Mouse (Mus musculus): ENCODE data around the gene Cyth3.
A peak's percentile ranks its signal among the peaks of the same experiment; 100 is the strongest.

Gene Cyth3

DNA sequence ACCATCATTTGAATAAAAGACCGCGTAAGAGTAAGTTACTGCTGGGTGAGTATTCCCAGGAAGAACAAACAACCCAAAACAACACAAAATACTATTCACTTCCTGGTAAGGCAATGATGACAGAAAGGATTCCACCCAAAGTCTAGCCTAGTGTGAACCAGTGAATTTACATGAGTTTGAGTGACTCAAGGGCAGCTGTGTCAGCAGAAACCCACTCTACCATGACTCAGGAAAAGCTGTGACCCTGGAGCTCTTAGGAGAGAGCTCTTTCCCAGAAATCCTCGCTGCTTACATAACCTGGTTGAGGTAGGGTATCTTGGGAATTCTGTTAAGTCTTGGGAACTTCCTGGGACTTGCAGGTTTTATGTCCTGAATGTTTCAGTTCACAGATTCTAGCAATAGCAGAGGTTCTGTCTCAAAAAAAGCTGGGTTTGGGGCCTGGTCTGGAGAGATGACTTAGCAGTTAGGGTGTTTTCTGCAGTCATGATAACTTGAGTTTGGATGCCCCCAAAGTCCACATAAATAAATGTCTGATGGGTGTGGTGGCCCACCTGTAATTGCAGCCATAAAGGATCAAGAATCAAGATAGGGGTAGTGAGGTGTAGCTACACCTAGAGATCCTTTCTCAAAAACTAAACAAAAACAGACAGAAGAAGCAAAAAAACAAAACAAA, 5.5 kb upstream of the Cyth3 start:
- DNase-seq = no peak

DNA sequence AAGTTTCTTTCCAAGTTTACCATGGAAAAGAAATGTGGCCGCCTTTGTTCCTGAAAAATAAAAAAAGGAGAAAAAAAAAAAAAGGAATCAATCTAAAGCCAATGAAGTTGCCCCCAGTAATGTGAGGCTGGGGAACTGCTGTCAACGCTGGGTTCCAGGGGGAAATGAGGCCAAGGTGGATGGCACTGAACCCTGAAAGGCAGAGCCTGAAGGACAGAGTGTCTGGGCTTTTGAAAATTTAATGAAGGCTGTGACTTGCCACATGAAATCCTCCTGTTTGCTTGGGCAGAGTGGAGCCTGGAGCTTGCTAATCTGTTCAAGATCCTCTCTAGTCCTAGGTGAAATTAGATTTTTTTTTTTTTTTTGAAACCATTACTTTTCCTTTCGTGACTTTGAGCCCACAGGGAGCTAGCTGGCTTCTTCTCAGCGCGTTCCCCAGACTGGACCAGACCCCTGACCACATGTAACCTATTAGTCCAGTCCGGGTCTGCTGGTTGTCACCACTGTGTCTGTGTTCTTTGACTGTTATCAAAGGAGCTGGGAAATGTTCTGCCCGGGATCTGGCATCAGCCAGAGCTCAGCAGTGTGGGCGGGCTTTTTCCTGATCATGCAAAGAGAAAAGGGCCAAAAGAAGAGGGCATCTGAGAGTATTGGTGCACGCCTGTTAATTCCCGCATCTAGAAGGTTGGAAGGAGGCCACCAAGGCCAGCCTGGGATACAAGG, 4.6 kb upstream of the Cyth3 start:
- peak; percentile 43 for DNase-seq

DNA sequence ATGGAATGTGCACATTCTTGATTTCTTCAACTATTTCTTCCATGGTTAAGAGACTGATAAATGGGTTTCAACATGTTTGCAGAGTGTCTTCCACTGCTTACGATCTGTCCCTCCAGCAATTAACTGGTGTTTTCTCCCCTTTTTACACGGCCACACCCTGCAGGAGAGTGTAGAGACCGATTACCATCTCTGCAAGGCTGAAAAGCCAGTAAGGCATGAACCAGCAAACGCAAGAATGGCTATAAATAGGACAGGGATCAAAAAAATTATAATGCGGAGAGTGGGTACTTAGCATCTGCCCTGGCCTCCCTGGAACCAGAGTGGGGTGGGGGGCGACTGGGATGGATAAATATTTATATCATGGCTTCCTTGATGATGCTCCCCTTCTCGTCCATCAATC, 3.7 kb upstream of the Cyth3 start:
- no peak for DNase-seq

DNA sequence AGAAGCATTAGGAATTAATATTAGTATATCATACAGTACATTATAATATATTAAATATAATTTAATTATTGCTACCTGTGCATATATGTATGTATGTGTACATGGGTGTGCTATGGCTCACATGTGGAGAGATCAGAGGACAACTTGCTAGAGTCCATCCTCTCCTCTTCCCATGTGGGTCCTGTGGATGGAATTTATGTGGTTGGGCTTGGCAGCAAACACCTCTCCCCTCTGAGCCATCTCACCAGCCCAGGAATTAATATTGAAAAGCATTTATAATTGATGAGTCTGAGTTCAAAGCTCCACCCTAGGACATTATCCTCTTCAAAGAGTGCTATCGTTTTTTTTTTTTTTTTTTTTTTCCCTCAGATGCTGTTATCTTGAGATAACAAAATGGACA, 2.1 kb upstream of the Cyth3 start:
- DNase-seq = no peak

DNA sequence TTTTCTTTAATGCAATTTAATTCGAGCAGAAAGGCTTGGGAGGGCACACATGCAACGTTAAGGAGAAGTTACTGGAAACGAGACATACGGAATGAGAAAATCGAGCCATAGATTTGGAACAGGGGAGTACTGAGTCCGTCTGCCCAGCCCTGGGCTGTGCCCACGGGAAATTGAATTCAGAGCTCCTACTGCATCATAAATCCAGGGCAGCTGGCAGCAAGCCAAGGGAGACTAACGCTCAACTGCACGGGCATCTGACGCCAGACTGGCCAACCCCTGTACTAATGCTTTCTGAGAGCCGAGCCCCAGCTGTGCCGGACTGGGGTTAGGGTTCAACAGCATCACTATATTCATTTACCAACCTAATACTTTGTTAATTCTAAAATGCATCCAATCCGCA, 1.3 kb upstream of the Cyth3 start:
- DNase-seq = peak; percentile 85

DNA sequence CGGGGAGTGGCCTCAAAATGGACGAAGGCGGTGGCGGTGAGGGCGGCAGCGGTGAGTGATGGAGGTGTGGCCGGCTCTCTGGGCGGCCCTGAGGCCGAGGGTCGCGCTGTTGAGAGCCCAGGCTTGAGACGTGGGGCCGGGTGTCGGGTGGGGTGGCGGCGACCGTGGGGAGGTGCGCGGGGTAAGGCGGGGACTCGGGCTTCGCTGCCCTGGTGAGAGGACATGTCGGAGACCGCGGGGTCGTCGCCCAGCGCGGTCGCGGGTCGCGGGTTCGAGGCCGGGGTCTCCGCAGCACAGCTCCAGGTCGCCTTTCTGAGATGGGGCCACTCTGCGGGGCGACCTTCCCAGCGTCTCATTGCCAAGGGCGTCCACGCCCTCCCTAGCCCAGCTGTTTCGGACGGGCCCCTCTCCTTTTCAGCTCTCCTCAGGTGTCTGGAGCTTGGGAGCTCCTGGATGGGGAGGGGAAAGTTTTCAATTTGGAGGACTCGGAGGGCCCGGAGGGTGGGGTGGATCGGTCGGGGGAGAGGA, 440 bp downstream of the Cyth3 start:
- DNase-seq = no peak

DNA sequence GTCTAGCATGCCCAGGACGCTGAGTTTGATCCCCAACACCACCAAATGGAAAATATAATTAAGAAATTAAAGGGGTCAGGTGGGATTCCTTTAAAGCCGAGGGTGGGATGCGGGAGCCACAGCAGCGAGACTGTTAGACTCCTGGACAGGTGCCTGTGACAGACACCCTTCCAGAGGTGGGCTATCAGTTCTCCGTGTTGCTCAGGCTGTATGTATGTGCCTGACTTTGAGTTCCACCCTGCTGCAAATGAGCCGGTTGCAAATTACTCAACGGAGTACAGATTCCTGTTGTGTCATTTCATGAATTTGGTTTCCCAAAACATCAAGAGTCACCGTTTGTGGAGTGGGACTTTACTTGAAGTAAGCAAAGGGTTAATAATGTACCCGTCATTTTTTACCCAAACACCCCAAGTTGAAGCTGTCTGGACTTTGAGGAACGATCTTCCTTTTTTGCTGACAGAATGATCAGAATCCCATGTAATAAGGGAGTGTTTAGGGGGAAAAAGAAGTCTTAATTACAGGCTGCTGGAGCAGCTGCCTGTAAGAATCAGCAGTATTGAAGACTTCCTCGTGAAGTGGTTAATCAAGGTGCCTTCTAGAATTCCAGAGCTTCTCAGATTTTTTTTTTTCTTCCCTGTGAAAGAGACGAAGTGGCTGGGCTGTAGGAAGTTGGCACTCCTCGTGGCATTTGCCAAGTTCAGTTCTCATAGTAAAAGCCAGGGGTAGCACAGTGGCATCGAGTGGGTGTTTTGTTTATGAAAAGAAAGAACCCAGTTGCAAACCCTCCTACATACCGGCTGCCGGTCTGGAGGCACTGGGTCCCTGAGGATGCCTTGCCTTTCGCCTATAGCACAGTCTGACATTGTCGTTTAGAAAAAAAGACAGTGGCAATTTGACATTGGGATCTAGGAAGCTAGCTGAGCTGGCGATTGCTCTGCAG, 1.4 kb downstream of the Cyth3 start:
- no peak for DNase-seq

DNA sequence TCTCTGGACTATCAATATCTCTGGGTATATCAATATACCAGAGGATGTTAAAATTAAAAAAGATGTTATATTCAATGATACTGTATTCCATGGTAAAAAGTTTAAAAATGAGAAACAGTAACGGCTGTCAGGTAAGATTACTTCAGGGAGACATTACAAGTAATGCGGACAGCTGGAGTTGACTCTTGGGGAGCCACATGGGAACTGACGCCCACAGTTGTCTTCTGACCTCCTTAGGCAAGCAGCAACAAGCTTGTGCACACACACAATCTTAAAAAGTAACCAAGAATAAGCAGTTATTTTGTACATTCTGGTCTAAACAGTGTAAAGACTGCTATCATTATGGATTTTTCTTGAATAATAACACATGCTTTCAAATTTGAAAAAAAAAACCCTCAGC, 2.2 kb downstream of the Cyth3 start:
- no peak for DNase-seq

DNA sequence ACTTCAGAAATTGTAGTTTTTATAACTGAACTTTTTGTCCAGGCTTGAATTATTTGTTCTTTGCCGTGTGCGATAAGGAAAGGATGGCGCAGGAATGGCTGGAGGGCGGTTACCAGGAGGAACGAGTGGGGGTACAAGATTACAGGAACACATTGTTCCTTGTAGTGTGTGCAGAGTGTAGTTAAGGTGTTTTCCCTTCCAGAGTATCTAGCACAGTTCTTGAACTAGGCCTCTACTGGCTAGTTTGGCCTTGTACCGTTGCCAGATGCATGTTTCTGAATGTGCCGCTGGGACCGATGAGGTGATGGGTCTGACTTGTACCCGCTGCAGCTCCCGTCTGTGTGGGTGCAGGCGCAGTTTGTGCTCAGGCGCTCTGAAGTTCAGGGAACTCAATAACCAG, 3.2 kb downstream of the Cyth3 start:
- no peak for DNase-seq

DNA sequence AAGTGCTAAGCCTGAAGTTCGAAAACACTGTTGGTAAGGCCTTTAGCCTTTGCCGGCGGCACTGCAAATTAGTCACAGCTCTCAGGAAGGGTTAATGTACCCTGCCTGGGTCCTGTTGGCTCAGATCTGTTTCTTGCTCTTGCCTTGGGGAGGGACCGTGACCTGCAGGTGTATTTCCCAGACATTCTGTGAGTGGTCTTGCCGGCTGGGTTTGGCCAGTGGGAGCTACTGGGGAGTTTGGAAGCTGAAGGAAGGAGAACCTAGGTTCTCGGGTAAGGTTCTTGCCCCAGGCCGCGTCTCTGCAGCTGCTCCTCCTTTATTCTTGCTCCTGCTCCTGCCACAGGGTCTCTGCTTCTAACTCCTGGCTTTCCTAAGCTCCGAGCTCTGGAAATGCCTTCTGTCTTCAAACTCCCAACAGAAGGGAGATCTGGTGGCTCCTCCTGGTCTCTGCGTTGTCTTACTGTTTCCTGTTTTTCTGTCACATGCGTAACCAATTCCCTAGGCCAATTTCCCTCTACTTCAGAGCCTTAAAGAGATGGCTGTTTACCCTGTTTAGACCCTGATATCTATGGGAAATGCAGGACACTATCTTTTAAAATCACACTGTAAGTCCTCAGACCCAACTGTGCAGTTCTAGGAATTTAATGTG, 3.8 kb downstream of the Cyth3 start:
- DNase-seq = no peak

DNA sequence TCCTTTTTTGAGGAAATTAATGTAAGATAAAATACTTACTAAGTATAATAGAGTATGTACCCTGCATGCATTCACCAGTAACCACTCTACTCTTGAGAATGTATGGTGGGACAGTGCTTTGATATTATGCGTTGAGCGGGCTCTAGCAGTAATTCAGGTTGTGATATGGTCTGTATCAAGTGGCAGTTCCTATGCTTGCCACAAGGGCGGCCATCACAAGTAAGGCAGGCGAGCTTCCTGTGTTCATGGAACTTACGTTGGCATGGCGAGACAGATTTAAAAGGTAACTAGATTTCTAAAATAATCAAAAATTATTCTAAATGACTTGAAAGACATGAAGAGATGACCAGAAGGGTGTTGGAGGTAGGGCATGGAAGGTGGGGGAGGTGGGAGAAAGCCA, 5.3 kb downstream of the Cyth3 start:
- DNase-seq = no peak

DNA sequence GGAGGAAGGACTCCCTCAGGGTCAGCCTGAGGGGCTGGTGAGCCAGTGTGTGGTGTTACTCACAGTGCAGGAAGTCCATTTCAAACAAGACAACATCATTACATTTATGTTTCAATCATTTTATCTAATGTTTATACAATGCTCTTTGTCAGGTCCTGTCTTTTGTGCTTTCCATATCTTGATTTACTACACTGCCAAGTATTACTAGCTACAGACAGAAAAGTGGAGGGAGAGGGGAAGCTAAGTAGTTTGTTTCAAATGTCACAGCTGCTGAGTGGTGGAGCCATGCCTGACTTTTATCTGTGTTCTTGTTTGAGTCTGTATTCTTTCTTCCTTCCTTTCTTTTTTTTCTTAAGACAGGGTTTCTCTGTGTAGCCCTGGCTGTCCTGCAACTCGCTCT, 5.7 kb downstream of the Cyth3 start:
- DNase-seq = no peak

DNA sequence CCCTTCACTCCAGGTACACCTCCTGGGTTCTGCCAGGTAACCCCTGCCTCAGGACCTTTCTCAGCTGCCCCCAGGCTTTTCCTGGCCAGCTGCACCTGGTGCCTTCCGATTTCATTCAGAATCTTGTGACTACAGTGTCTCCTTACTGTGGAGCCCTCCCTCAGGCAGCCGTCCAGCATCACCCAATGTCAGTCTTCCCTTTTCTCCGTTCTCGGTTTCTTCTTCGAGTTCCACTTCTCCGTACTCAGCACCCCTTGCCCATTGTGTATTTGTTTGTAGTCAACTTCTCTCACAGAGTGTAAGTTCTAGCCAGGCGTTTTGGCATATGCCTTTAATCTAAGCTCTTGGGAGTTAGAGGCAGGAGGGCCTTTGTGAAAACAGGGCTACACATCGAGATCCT, 7.4 kb downstream of the Cyth3 start:
- no peak for DNase-seq

DNA sequence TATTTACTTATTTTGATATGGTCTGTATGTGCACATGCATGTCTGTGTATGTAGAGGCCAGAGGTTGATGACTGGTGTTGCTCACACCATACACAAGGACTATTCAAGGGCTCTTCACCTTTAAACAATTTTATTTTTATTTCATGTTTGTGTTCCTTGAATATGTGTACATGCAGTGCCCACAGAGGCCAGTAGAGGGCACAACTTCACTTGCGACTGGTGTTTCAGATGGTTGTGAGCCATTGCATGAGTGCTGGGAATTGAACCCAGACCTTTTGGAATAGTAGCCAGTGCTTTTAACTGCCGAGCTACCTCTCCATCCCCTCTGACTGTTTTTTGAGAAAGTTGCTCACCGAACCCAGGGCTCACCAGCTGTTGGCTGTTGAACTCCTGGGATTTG, 8.0 kb downstream of the Cyth3 start:
- no peak for DNase-seq

DNA sequence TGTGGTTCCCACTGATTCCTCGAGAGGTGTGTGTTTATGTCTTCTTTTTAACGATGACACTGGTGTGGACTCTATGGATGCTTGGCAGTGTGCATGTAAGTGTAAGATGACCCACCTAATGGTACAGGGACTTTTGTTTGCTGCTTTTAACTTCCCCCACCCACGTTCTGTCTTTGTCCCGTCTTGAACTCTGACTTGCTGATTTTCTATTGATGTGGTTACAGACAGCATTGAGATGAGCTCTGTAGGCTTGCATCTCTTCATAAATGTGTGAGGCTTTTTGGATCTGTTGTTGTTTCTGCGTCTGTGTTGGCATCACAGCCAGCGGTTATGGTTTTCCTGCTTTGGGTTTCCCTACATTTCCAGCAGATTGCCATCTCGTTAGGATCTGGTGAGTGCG, 8.5 kb downstream of the Cyth3 start:
- DNase-seq = no peak

DNA sequence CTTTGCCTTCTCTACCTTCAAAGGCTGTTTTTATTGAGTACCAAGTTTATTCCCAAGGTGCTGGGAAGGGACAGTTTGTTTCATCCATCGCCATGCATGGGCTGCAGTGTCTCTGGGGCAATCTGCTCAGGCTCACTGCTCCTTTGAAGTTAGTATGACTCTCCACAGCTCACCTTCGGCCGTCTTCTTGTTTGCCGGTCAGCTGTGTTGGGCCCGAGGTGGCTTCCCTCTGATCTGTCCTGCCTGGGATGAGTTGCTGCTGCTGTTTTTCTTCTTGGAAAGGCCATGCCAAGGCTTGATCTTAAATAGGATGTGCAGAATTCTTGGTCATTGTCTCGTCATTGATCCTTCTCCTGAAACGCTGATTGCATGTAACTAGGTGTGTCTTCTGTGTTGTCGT, 9.3 kb downstream of the Cyth3 start:
- no peak for DNase-seq

DNA sequence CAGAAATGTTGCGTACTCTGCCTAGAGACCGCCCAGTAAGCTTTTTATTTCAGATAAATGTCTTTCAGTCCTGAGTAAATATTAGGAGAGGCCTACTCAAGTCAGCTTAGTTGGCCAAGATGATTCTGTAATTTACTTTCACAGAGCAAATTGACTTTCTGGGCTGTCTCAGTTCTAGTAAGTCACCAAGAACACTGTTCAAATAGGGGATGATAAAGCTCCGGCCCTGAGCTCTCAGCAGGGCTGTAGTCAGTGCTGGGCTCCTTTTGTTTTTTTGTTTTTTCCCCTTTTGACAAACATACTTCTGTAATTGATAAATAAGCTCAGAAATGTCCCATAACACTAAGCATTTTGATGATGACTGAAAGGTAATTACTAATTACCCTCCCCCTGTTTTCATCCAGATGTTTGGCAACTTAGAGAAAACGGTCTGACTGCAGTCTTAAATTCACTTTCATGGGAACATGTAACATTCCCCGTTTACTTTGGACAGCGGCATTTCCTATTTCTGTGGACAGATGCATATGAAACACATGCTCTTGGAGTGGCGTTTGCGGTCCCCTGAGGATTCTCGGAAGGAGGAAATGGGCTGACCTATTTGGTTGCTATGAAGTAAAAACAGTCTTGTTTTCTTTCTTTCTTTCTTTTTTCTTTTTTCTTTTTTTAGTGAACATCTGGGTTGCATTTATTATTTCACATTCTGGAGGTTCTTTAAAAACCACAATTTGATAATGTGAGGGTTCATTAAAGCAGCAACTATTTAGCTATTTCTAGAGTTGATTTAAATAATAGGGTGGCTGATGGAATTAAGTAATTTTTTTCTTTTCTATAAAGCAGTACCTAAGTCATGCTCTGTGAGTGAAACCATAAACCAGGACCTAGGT, 10.7 kb downstream of the Cyth3 start:
- DNase-seq = peak; percentile 83

DNA sequence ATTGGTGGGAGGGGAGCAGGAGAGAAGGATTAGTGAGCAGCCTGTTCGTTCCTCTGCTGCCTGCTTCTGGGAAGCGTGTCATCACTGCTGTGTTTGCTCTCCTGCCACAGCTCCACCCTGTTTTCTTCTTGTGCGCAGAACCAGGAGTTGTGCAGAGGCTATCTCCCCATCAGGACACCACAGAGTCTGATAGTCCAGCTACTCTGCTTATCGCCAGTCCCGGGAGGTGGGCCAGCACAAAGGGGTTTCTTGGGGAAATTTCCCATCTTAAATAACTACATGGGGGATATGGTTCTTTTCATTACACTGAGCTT, 11.3 kb downstream of the Cyth3 start:
- DNase-seq = no peak

DNA sequence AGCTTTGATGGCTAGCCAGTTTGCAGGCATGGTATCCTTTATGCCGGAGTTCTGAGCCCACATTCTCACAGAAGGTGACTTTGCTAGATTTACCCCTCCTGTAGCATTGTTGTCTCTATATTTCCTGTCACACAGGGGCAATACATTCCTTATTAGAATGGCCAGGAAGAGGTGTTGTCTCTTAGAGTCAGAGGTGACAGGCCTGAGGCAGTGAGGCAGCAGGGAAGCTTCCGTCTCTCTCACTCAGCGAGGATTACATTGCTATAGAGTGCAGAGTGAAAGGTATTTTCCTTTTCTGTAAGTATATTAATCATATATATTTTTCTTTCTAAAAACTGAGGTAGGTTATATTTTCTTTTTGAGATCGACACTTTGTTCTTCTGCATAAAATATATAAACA, 11.6 kb downstream of the Cyth3 start:
- no peak for DNase-seq

DNA sequence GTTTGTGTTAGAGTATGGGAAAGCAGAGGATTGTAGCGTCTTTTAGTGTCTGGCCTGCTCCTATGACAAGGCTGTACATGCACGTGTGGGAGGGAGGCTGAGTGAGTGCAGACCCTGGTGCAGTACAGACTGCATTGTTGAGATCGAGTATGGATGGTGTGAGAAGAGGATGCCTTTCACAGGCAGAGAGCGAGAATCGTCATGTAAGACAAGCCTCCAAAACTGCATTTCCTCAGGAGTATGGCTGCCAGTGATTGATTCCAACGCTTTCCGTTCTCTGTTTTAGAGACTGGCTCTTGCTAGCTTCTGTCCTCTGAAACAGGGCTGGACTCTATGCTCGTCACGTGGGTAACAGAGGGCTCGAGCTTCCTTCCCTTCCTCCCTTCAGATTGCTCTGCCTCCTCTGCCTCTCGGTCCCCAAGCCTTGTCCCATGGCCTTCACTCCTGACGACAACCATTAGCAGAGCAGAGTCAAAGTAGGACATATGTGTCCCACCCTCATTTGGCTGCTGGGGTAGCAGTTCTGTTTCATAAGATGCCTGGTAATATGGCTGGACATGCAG, 12.4 kb downstream of the Cyth3 start:
- peak; percentile 57 for DNase-seq

DNA sequence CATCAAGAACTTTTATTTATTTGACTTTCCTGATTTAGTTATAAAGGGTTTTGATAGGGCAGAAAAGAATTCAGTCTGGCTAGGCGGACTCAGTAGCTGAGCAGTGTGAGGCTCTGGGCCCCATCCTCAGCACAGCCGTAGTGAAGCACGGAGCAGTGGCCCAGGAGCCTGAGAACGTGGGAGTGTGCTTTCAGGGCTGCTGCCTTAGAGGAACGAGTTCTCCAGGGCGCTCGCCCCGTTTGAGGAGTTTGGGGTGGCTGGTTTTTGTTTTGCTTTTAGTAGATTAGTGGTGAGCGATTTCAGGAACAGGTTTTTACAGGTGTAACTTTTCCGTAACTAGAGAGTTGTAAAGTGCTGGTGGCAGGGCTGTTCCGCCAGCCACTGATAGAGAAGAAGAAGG, 13.1 kb downstream of the Cyth3 start:
- DNase-seq = no peak

DNA sequence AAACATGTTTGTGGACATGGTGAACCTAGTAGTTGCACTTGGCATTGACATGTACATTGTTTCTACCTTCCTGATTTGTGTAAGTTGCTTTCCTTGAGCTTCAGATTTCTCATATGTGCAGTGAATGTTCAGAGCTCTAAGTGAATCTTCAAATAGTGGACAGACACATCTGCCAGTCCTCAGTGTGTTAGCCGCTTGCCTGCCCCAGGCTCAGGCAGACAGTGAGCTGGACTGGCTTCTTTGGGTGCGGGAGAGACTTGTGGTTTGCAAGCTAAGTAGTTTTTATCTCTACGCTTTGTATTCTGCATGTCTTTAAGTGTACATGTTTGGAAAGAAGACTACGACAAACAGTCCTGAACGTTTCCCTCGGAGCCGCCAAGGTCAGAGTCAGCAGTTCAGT, 13.9 kb downstream of the Cyth3 start:
- DNase-seq = no peak
